Mouse (Mus musculus) frontal cortex, postnatal 36 days (tissue): ENCODE data around the gene Zc2hc1c.

ENCODE experiments used
- DNase-seq, 2 experiments: peaks; one replicate each; pipeline ENCODE4 v3.0.0; 2022; ENCODE audit warnings: low spot score in 2 of 2

Zc2hc1c gene

GRCm38 (mm10) chr12:85284331-85284730 lies 4.1 kb upstream of the Zc2hc1c start:
- no peak for DNase-seq

GRCm38 (mm10) chr12:85284996-85285395 lies 3.4 kb upstream of the Zc2hc1c start:
- no peak for DNase-seq

- no peak for DNase-seq
These were observed 1.4 kb upstream of the Zc2hc1c start for GRCm38 (mm10) chr12:85286941-85287340.

- peak in 1 of 2 experiments; percentile 21 for DNase-seq
These were observed 444 bp upstream of the Zc2hc1c start, which contains the start of gene Acyp1 for GRCm38 (mm10) chr12:85287809-85288485. TSS of gene Acyp1 (minus strand) at chr12:85288438.

GRCm38 (mm10) chr12:85289157-85290000 lies 988 bp downstream of the Zc2hc1c start:
- DNase-seq = no peak

- DNase-seq = no peak
These were observed 2.2 kb downstream of the Zc2hc1c start for GRCm38 (mm10) chr12:85290633-85291032.

- no peak for DNase-seq
These were observed 3.1 kb downstream of the Zc2hc1c start for GRCm38 (mm10) chr12:85291541-85291940.

- no peak for DNase-seq
These were observed 3.9 kb downstream of the Zc2hc1c start for GRCm38 (mm10) chr12:85292288-85292687.

GRCm38 (mm10) chr12:85292906-85293305 lies 4.5 kb downstream of the Zc2hc1c start:
- no peak for DNase-seq

- DNase-seq = no peak
These were observed 7.1 kb downstream of the Zc2hc1c start for GRCm38 (mm10) chr12:85295506-85295905.

- no peak for DNase-seq
These were observed 8.5 kb downstream of the Zc2hc1c start for GRCm38 (mm10) chr12:85296915-85297314.

- no peak for DNase-seq
These were observed 9.1 kb downstream of the Zc2hc1c start for GRCm38 (mm10) chr12:85297345-85297997.

GRCm38 (mm10) chr12:85298127-85298834 lies 9.9 kb downstream of the Zc2hc1c start:
- DNase-seq = no peak

GRCm38 (mm10) chr12:85298835-85299180 lies 10.4 kb downstream of the Zc2hc1c start:
- no peak for DNase-seq

GRCm38 (mm10) chr12:85303256-85303655 lies 14.9 kb downstream of the Zc2hc1c start:
- no peak for DNase-seq

- no peak for DNase-seq
These were observed 16.3 kb downstream of the Zc2hc1c start for GRCm38 (mm10) chr12:85304725-85305124.

- DNase-seq = peak; percentile 83 to 93
These were observed 17.0 kb downstream of the Zc2hc1c start for GRCm38 (mm10) chr12:85305247-85305892.

- no peak for DNase-seq
These were observed 20.3 kb downstream of the Zc2hc1c start for GRCm38 (mm10) chr12:85308651-85309050.

- no peak for DNase-seq
These were observed 41.8 kb downstream of the Zc2hc1c start for GRCm38 (mm10) chr12:85330153-85330552.

- DNase-seq = no peak
These were observed 49.3 kb downstream of the Zc2hc1c start for GRCm38 (mm10) chr12:85337567-85338311.

- no peak for DNase-seq
These were observed 50.4 kb downstream of the Zc2hc1c start for GRCm38 (mm10) chr12:85338815-85339214.
